Mouse (Mus musculus) frontal cortex, postnatal 25 days (tissue): ENCODE measurements around the gene Pkd1l1.

Source experiments
- DNase-seq, 2 experiments: peaks; one replicate each; pipeline ENCODE4 v3.0.0; 2022; ENCODE audit warnings: low spot score in 2 of 2

Pkd1l1 gene

DNA sequence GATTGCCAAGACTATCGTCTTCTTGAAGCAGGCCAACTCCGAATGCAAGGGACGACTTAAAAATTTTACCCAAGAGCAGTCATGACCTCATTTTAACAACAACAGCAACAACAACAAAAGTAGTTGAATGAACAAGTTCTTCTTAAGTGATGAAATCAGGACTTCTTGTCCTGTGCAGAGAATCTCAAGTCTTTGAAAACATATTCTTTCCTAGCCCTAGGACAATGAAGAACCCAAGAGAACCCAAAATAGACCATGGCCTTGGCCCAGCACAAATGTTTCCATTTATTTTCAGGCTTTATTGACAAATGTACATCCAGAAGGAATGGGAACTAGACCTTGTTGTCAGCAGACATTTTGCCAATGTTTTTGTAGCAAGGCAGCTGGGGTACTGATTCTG lies 147.7 kb downstream of the Pkd1l1 start:
- no peak for DNase-seq

DNA sequence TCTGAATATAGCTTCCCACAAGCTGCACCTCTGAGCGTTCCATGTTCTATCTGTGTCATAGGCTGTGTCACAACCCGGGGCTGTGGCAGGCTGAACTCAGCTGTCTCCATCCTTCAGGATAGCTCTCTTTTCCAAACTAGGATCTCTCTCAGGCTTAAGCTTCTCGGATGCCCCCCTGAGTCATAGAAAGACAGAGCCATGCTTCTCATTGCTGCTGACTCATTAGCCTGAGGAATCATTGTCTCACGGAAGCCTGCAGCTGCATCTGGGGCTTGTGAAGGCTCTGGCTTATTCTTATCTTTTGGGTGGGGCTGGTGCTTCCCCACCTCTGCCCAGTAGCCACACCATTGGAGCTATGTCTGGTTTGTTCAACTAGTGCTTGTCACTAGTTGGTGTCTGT lies 151.7 kb downstream of the Pkd1l1 start:
- DNase-seq: no peak

DNA sequence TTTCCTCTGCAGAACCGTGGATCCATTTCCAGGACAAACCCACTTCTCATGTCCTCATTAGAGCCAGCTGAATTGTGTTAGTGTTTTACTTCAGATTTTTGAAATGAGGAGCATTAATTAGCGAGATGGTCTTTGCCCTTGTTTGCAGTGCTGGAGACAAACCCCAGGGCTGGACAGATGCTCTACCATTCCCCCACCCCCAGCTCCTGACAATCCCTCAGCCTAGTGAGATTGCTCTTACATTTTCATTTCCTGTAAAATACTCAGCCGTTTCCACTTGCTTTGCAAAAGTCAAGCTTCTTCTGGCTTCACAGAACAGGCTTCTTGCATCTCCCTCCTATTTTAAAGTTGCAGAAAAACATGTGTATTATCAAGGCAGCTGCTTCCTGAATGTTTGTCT lies 155.7 kb downstream of the Pkd1l1 start:
- no peak for DNase-seq

DNA sequence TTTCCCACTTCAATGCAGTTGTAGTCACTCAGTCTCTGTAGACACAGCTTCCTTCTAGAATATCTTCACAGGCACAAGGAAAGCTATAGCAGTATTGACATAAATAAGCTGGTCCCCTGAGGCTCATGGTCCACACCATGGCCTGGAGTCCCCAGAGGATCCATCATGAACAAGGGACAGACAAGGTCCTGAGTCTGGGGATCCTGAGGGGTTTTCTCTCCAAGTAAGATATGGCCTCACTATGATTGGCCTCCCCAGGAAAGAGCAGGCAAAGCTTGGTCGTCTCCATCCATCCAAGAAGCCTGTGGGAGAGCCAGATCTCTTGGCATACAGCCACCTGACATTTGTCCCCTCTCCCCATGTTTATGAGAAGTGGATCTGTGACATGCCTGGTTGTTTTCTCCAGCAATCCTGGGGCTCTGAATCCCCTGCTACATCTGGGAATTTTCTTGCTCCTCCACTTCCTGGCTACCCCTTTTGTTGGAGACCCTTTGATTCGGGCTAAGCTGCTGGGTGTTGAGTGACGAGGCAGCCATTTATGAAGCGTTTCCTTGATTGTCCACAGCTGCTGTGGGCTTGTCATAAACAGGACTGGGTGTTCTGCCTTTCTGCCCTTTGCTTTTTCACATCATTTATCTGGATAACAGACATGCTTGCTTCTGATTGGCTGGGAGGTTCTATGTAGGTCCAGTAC lies 158.8 kb downstream of the Pkd1l1 start:
- DNase-seq: no peak

DNA sequence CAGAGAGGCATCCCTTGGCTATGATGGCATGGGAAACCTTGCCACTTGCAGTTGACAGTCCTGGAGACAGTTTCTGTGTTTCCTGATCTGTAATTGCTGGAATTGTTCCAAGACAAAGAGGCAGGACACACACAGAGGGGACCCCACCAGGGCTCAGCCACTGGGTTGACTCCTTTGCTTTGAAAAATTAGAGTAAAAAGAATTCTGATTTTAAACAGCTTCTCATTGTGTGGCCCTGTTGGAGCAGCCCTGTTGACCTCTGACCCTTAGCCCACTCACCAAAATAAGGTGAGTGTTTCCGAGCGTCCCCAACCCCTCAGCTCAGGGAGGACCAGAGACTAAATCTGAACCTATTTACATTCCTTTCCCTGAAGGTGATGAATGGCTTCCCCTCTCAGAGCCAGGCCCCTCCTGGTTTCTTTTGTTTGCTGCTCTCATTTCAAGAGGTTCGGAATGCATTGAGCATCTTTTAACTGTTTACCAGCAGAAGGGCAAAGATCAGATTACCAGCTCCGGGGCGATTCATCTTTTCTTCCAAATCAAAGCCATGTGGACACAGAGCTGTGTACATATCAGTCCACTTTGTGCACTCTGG lies 161.5 kb downstream of the Pkd1l1 start:
- DNase-seq: no peak

DNA sequence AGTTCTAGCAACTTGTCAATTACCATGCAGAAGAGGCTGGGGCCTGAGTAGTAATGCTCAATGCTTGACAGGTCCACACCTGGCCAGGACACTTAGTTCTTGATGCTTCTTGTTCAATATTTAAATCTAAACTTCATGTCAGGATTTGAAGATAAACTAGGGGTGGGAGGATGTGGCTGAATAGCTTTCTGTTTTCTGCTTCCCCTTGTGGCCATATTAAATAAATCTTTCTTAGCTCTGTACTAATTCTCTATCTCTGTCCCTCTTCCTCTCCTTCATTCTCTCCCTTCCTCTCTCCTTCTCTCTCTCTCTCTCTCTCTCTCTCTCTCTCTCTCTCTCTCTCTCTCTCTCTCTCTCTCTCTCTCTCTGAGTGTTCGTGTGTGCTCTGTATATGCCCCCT lies 163.4 kb downstream of the Pkd1l1 start:
- no peak for DNase-seq

DNA sequence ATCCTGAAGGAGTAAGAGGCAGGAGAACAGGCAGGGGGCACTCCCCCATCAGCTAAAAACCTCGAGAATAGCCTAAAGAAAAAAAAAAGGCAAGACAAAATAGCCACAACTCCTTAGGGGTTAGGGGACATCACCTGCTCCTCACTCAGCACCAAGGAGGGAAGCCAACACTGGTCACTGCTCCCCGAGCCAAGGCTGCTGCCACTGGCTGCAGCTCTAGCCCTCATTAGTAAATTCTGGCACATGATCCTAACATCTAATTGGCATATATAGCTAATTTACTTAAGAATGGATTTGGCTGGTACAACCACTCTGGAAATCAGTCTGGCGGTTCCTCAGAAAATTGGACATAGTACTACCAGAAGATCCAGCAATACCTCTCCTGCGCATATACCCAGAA lies 166.1 kb downstream of the Pkd1l1 start:
- no peak for DNase-seq

DNA sequence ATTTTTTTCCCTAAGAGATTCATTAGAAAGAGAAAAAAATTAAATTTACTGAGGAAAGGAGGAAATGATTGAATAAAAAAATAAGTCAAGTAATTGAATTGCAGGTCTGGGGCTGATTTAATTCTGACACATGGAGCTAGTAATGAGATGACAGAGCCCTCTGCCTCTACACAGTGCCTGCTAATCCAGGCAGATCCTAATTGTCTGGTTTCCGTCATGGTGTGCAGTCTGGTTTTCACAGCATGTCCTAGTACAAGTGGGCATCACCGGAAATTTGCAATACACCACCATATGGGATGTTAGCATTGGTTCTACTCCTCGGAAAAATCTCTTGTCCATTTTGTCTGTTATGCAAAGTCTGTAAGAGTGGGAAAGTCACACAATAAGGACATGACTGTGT lies 168.9 kb downstream of the Pkd1l1 start:
- no peak for DNase-seq

DNA sequence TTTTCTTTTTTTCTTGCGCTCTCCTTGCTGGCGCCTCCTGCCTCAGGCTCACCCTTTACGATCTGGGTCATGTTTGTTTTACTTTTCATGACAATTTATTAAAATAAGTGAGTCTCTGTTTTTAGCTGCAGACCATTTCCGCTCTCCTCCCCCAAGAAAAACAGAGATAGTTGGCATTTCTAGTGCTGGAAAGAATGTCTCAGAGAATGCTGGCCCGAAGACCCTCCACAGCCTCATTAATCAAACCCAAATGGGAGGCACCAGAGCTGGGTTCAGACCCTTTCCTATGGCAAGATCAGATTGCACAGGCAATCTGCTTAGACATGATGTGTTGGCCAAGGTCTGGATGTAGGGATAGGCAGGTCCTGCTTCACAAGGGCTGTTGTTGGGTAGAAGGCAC lies 175.6 kb downstream of the Pkd1l1 start:
- DNase-seq: no peak

DNA sequence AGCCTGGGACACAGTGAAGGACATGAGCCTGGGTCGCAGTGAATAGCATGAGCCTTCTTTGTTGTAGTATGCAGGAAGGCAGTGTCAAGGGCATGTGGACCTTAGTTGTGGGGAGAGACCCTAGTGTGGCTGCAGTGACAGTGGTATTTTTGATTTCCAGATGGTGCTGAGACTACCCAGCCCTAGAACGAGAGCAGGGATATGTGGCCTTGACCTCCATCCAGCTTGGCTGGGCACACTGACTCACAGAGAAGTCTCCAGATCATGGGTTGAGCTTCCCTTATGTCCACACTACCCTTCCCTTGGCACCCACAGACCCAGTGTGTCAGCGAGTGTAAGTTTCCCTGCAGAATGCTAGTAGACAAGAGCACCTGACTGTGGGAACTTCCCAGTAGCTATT lies 178.0 kb downstream of the Pkd1l1 start:
- no peak for DNase-seq

DNA sequence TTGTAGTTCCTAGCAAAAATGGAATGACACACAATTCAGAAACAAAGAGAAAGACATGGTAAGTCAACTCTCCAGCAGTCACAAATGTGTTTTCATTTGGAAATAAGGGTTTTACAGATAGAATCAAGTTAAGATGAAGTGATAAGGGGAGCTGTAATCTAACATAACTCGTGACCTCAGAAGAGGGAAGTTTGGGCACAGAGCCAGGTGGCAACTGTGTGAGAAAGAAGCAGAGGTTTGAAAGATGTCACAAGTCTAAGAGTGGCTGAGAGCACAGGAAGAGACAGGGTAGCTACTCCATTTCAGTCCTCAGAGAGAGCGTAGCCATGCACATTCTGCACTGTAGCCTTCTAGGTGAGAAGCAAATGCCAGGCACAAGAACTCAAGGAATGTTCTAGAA lies 180.9 kb downstream of the Pkd1l1 start:
- no peak for DNase-seq

DNA sequence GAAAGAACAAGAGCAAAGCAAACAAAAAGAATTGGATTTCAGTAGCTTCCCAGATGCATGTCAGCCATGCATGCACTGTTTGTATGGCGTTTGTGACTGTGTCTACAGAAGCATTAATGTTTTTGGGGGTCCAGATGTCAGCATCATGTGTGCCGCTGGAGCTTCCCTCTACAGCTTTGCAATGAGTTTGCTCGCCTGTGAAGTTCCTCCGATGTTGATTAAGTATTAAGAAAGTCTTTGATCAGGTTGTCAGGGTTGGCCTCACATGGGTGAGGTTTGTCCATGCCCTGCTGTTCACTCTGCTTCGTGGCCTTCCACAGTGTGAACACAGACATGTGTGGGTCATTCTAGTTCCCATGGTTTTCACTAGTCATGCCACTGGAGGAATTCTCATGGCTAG lies 183.9 kb downstream of the Pkd1l1 start:
- no peak for DNase-seq

DNA sequence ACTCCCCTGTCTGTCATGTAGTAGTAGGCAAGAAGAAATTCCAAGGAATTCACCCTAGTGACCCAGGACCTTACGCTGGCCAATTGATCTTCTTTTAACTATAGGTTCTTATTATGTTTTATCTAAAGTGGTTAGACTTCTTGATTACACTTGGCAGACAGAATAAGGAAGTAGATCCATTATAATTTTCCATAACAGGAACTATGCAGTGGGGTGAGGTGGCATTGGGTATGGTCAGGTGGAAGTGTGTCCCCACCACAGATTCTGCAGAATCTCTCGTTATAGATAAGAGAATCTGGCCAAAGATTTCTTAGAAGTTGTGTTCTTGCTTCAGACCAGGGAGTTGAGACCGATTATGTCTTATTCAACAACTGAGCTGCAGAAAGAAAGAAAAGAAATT lies 185.5 kb downstream of the Pkd1l1 start:
- DNase-seq: no peak

DNA sequence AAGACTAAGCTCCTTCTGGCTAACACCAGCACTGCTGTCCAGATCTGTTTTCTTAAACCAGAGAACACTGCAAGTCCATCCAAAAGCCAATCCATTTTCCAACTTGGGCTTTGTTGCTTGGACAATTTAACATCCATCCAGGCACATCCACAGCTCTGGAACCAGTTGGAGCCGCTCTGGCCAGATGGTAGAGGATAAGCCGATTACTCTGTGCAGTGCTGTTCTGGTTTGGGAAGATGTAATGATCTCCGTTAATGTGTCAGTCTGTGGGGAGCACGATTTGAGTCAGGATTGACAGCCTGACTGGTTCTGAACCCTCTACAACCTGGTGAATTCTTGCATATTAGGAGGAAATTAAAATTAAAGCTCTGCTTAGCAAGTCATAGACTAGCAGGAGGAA lies 188.7 kb downstream of the Pkd1l1 start:
- DNase-seq: no peak

DNA sequence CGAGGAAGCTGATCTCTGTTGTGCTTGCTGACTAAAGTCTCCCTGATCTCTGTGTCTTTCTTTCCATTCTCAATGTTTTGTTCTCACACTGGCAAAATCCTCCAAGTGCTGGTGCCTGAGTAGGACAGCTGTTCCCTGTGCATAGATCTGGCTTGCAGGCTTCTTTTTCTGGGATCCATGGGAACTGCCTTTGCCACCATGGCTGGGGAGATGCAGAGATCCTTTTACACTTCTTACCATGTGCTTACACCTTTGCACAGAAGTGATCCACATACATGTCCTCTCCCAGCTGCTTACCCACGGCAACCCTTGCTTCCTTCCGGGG lies 191.0 kb downstream of the Pkd1l1 start:
- DNase-seq: no peak

DNA sequence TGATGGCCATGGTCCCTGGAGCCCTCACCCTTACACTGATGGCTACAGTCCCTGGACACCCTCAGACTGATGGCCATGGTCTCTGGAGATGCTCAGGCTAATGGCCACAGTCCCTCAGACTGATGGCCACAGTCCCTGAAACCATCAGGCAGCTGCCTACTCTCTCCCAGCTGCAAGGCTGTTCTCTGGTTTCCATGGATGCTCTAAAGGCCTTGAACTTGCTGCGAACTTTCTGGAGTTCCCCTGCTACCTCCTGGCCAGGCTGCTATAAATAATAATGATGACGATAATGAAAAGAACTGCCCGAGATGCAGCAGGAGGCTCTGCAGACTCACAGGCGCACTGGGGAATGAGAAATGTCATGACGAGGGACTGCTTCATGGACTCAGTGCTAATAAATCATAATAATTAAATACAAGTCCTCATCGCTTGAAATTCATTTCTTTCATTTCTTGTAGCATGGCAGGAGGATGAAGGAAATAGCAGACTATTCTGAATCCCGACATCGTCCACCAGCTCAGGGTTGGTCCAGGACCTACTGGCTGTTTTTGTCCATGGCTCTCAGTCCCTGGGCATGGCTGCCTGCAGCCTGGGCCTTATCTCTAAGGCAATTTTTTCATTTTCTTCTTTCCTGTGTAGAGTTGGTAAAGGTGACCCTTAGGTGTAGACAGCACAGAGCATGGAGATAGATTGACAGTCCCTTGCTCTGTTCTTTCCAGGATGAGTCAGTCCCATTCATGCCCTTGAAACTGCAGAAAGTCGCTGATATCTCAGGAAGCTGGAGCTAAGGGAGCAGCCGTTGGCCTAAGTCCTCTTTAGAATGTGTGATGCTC lies 191.5 kb downstream of the Pkd1l1 start:
- no peak for DNase-seq

DNA sequence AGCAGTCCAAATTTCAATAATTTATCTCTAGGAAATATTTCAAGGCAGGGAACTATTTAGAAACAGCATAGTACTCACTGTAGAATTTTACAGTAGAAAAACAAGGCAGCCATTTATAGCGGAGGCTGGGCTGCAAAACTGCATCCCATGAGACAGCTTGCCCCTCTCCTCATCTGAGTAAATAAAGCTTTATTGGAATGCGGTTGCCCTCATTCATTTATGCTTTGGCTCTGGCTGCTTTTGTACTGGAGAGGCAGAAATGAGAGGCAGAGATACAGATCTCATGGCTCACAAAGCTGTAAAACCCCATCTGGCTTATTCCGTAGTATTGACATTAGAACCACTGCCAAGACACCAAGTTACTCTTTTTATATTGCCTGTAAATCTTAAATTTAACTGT lies 193.6 kb downstream of the Pkd1l1 start:
- no peak for DNase-seq
